Mouse (Mus musculus) thymus, postnatal 36 days (tissue): ENCODE results near the gene Olfr866.

ENCODE experiments used
- DNase-seq, 2 experiments: peaks; one replicate each; pipeline ENCODE4 v3.0.0; 2022; ENCODE audit warnings: mixed read lengths in 2 of 2

The Olfr866 gene

DNA sequence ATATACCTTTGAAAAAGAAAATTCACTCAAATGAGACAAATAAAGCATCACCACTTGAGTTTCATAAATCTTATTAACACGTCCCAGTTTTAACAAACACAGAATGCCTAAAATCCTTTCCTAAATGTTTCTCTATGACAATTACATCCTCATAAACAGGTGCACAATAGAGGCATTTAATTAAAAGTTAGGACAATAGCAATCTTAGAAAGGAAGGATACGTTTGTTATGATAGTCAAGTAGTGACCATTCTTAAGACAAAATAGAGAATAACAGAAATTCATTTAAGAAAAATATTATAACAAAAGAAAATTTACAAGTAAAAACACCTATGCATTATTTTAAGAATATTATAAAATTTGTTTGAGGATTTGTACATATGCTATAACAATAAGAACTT, at the start of gene Olfr866:
Gene Olfr866, minus strand, starts transcription at position 101 of the 400 bp plus-strand sequence.
- DNase-seq: no peak

DNA sequence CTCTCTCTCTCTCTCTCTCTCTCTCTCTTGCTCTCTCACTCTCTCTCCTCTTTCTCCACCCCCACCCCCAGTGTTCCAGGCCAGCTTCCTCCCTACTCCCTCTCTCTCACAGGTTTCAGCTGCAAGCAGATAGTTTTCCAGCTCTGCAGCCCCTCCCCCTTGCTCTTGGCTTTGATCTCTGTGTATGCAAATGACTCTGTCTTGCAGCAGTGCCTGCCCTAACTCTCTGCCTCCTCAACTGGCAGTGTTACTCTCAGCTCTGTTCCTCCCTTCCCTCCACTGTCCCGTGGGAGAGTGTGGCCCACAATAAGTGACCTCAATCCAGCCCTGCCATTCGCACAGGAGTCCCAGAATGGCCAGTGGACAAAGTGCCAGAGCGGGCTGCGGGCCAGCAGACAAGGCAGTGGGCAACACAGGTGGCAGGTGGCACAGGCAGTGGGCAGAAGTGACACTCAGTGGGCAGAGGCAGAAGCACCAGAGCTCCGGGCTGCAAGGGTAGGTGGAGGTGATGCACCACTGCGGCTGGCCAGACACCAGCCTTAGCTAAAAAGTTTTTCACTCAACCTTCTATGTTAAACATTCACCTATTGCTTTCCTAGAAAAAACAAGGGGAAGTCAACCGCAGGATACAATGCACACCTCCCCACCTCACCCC, 45.8 kb upstream of the Olfr866 start:
- DNase-seq: no peak

DNA sequence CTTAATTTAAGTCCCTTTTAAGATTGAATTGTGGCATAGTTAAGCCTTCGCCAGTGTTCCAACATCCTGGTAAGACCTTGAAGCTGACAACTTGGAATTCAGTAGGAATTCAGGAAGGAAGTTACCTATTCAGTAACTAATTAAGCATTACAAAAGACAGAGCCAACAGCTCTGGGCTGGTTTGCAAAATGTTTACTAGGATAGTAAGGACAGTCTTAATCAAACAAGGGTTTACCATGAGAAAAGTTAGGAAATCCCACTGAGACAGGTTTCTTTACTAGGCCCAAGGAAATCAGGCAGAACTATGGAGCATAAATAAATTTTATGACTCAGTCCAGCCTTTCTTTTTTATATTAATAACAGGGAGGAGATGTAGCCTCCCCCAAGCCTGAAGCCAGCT, 43.5 kb upstream of the Olfr866 start:
- no peak for DNase-seq

DNA sequence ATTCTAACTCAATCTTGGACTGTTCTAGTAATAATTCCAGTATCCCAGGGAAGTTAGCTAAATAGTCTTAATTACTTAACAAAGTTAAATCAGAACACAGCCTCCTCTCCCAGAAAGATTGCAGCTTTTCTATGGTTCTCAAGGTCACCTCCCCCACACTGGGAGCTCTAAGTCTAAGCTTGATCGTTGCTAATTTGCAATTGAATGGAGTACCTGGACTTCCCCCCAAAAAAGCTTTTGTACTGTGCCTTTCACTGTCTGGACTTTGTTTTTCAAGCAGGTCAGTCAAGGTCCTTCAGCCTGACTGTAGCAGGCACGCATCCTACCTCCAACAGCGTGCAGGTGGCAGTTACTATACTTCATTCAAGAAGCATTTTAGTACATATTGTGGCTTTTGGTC, 42.4 kb upstream of the Olfr866 start:
- DNase-seq: no peak

DNA sequence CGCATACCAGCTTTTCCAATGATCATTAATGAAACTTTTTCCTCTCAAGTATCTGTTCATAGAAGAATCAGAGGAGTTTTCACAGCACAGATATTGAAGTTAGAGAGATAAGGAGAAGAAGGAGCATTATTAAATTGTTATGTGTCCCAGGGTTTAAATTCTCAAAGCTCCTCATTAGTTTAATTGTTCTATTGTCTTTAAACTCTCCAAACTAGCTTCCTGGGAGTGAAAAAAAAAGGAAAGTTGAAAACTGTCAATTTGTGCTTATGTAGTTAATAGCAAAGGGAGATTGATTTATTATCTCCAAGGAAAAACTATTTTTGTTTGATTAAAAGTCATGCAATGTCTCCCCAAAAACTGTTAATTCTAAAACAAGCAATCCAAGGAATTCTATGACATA, 29.6 kb upstream of the Olfr866 start, which contains the start of gene Olfr867:
Gene Olfr867, minus strand, starts transcription at position 101 of the 400 bp plus-strand sequence.
- DNase-seq: no peak

DNA sequence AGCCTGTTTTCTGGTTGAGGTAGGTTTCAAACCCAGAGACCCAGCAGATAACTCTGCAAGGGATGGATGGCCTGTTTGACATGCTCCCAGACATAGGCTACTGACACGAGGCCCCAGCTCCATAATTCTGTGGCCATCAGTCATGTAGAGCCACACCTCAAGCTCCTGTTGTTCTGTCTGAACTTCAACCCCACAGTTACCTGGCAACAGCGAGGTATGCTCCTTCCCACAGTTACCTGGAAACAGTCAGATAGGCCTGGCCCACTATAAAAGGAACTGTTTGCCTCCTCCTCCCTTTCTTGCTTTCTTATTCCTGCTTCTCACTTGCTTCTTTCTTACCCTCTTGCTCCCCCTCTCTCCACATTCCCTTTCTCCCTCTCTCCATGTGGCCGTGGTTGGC, 20.1 kb upstream of the Olfr866 start:
- DNase-seq: no peak
